Mouse (Mus musculus) splenic B cell, adult 2 months (primary cell): ENCODE measurements around the gene Adamts9.

Experiments
- DNase-seq: peaks from one replicate; pipeline ENCODE4 v3.0.0-alpha.2; 2011; ENCODE audit warnings: low read depth, low spot score
- H3K27me3 ChIP-seq: 2 replicates; pipeline ENCODE4 v1.6.1; 2012; ENCODE audit warnings: mild to moderate bottlenecking, low read length, moderate library complexity, mixed read lengths; ENCODE audit not compliant: control insufficient read depth, poor library complexity, insufficient read depth, severe bottlenecking
- H3K36me3 ChIP-seq: 2 replicates; pipeline ENCODE4 v1.6.1; 2012; ENCODE audit warnings: mild to moderate bottlenecking, low read length, moderate library complexity, mixed read lengths; ENCODE audit not compliant: control insufficient read depth, poor library complexity, insufficient read depth, severe bottlenecking

The Adamts9 gene

DNA sequence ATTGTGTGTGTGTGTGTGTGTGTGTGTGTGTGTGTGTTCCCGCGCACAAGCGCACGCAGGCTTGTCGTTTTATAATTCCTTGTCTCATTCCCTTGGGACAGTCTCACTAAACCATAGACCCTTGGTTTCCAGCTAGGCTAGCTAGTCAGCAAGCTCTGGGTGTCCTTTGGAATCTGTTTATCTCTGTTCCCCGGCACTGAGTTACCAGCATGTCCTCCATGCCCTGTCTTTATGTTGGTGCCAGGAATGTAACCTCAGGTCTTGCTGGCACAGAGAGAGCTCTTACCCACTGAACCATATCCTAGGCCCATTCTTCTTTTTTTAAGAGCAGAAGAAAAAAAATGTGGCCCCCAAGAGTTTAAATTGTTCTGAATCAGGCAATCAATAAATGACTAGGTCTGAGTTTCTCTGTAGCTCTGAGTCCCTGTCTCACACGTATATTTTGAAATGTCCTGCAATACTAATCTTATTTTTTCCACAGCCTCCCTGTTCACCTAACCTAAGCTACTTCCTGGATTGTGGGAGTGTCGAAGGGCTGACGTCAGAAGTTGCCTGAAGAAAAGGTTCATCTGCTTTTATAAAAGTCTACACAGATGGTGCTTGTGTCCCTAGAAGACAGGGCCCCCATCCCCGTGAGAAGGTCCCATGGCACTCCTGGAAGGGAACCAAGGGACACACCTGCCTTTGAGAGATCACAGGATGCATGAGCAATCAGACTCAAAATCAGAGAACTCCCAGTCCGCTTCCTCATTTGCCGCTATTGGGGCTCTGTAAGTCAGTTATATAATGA is 84.4 kb downstream of the Adamts9 start:
- no peaks in the 10 kb centered on the region for H3K36me3 ChIP-seq
- DNase-seq = no peak
- H3K27me3 ChIP-seq = no peaks in the 10 kb centered on the region

DNA sequence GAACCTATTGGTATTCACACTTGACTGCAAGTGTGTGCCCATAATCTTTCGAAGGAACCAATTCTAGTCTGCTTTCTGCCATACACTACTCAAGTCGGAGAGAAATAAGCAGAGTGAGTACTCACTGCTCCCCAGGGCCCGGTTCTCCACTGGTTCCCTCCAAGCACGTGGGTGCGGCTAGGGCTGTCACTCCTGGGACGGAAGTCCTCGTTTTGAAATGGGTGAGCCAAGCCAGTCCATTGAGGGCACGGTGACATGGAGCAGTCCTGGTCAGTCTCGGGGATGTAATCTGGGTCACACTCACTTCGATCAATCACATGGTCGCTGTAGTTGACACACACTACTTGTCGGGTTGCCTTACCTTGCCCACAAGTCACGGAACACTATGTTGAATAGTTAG is 85.5 kb downstream of the Adamts9 start:
- H3K27me3 ChIP-seq = no peaks in the 10 kb centered on the region
- no peaks in the 10 kb centered on the region for H3K36me3 ChIP-seq
- no peak for DNase-seq

DNA sequence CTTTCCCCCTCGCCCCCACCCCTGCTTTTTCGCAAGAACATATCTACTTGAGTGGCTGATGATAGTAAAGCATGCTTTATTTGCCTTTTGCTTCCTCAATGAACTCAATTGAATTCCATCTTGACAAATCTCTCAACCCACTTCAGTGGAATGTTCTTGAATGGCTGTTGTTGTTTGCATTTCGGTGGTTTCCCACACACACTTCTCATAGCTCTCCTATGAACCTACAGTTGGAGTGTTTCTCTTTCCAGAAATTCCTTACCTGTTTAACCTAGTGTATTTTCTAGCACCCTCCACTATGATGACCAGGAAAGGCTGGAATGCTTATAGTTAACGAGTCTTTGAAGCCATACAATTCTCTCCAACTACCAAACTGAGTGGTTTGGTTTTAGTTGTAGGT is 88.4 kb downstream of the Adamts9 start:
- no peaks in the 10 kb centered on the region for H3K36me3 ChIP-seq

DNA sequence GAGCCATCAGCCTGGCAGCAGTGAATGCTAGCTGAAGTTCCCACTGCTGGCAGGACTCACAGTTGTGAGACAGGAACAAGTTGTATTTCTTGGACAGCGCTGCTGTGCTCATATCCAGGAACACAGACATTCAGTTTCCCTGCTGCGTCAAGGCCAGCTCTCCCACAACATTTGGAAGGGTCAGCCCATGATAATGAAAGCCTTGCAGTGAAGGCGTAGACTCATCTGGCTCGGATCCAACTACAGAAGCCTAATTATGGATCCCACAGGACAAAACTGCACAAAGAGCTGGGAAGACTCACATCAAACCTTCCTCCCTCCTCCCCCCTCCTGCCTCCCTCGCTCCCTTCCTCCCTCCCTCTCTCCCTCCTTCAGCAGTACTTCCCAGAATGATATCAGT is 93.0 kb downstream of the Adamts9 start:
- Histone ChIP-seq H3K27me3 (no peaks in the 10 kb centered on the region), H3K36me3 (no peaks in the 10 kb centered on the region)
- DNase-seq = no peak

More for the DNA sequence above, 88.4 kb downstream of the Adamts9 start:
- no peaks in the 10 kb centered on the region for H3K27me3 ChIP-seq
- DNase-seq = no peak

DNA sequence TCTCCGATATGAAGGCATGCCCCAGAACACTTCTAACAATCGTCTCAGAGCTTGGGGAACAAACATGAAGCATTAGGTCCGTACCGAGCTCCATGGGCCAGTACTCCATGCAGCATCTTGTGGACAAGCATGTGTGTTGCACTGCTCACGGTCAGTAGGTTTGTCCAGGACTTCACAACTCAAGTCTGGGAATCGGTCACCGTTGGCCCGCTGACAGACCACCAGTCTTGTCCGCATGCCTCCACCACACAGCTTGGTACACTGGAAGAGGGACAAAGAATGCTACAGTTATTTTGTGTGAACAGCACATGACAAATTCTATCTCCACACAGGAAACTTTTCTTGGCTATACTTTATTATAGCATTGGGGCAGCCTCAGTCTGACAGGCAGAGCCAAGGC is 94.1 kb downstream of the Adamts9 start:
- Histone ChIP-seq H3K27me3 (no peaks in the 10 kb centered on the region), H3K36me3 (no peaks in the 10 kb centered on the region)
- no peak for DNase-seq

DNA sequence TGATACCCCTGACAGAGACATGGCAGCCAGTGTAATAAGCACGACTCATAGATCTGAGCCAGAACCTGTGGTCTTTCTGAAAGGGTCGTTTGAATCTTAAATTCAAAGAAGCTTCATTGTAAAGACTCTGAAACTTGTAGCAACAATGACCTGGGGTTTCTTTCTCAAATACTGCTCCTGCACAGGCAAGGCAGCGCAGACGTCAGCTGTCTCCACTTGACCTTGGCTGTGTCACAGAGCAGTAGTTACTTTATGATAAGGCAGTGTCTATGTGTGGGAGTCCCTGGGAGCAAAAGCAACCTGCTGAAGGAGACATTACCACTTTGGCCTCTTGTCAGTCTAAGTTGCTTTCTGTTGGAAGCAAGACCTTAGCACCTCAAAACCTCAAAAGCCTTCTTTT is 96.7 kb downstream of the Adamts9 start:
- no peaks in the 10 kb centered on the region for H3K36me3 ChIP-seq
- no peak for DNase-seq
- H3K27me3 ChIP-seq = no peaks in the 10 kb centered on the region

DNA sequence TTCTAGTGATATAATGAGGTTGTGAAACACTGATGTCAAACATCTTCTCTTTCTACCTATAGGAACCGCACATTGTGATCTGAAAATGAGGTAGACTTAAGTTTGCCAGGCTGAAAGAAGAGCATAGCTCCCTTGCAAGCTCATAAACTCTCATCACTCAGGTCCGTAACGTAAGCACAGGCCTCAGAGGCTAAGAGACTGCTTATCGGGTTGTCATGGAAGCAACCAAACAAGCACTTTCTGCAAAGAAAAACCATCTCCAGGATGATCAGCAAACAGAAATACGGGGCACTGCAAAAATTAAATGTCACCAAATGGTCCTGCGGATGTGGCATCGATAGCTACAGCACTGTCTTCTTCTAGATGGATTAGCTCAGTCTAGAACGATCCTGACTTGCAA is 97.4 kb downstream of the Adamts9 start:
- Histone ChIP-seq H3K27me3 (no peaks in the 10 kb centered on the region), H3K36me3 (no peaks in the 10 kb centered on the region)
- DNase-seq = no peak

DNA sequence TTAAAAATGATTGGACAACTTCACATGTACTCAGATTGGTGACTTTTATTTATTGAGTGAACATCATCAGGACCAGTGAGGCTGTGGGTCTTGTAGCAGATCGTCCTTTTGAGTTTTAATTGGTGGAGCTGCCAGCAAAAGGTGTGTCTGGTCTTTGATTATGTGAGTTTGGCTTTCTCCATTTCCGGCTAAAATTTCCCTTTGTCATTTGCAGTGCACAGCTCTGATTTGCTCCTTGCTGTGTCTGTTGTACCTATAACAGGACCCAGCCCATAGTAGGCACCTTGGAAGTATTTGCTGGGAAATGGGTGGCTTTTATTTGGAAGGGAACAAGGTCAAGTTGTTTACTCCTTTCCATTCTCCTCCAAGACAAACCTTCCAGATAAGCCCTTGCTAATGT is 99.8 kb downstream of the Adamts9 start:
- no peaks in the 10 kb centered on the region for H3K36me3 ChIP-seq
- DNase-seq = no peak
- no peaks in the 10 kb centered on the region for H3K27me3 ChIP-seq

DNA sequence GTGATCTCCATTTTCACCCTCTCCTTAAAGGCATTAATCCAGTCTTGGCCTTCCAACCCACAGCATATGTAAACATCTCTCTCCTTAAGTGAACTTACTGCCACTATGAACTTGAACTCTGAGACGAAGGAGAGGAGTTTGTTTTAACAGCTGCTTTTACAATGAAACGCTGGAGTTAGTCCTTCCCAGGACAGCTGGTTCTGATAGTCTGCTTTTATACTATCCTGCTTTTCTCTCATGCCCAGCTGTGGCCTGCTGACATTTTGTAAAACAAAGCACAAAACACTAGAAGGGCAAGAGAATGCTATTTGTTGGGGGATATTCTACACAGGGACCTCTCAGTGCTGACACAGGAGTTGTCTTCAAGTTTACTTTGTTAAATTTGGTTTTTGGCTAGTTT is 101.3 kb downstream of the Adamts9 start:
- no peak for DNase-seq
- Histone ChIP-seq H3K36me3 (no peaks in the 10 kb centered on the region), H3K27me3 (no peaks in the 10 kb centered on the region)

DNA sequence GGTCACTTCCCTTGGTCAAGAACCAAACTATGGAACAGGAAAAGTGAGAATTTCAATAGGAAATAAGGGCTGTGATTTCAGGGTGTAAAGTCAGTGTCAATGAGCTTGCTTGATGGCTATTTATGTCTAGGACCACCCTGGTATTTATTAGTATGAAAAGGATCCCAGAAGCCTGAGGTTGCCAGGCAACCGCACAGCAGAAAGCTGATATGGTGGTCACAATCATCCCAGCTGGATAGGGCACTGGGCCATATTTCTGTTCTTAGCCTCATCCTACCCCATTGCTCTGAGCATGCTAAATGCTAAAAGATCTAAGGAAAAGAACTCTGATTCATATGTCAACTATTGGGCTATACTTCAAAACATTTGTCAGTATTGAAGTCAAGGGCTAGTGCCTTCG is 112.2 kb downstream of the Adamts9 start:
- no peaks in the 10 kb centered on the region for H3K36me3 ChIP-seq
- no peak for DNase-seq
- H3K27me3 ChIP-seq = no peaks in the 10 kb centered on the region

DNA sequence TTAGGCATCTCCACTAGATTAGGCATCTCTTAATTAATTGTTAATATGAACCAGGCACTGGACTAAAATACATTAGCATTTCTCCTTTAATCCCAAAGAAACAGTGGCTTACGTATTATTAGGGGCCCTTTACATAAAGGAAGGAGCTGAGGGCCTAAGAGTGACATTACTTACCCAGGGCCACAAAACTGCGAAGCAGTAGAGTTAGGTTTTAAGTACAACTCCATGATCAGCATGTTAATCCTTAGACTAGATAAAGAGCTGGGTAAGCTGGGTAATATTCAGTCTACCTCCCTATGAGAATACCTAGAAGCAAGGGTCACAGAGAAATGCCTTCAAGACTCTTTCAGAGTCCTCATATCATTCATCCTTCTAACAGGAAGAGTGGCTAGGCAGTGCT is 114.1 kb downstream of the Adamts9 start:
- Histone ChIP-seq H3K36me3 (no peaks in the 10 kb centered on the region), H3K27me3 (no peaks in the 10 kb centered on the region)
- no peak for DNase-seq

DNA sequence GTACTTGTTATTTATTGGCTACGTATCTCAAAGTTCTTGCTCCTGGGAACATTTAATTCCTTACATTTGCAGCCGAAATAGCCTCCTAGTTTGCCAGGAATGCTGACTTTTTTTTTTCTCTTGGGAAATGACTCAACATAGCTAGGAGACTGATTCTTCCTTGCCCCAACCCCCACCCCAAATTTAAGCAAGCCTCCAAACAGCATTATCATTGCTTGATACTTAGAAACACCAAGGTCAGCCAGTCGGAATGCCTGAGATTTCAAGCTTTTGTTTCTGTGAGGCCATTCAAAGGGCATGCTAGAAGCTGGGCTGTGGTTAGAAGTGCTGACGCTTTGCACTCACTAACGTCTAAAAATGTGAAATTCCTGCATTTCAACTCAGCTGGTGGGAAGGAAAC is 115.9 kb downstream of the Adamts9 start:
- Histone ChIP-seq H3K27me3 (no peaks in the 10 kb centered on the region), H3K36me3 (no peaks in the 10 kb centered on the region)
- no peak for DNase-seq

DNA sequence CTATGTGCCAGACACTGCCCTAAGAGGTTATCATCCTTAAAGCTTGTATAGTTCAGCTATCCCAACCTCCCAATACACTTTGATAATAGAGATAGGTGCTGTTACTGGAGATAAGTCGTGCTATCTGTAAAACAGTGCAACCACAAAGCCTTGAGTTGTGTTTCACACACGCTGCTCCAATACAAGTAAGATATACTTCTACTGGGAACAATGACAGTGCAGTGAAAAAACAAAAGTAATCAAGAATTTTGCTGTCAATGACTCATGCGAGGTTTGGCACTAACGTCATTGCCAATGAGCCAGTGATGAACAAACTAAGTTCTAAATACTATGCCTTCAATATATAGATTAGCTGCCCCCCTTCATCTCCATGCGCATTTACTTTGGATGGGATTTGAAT is 116.7 kb downstream of the Adamts9 start:
- no peaks in the 10 kb centered on the region for H3K27me3 ChIP-seq
- DNase-seq = no peak
- H3K36me3 ChIP-seq = no peaks in the 10 kb centered on the region

DNA sequence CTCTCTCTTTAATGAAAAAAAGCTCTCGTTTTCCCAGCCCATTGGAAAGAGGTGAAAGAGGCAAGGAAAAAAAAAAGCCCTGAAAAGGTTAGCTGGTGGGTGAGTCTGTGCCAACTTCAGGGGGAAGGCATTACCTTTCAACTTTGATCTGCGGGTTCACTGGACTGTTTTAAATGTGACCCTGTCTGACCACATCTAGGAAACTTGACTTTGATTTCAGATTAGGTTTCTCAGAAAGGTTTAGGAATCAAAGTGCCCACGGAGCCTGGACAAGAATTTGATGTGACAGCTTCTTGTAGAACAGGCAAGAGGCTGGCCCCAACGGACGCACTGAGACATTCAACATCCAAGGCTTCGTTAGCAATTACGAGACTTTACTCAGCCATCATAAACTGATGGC is 119.3 kb downstream of the Adamts9 start:
- Histone ChIP-seq H3K27me3 (no peaks in the 10 kb centered on the region), H3K36me3 (no peaks in the 10 kb centered on the region)
- no peak for DNase-seq

DNA sequence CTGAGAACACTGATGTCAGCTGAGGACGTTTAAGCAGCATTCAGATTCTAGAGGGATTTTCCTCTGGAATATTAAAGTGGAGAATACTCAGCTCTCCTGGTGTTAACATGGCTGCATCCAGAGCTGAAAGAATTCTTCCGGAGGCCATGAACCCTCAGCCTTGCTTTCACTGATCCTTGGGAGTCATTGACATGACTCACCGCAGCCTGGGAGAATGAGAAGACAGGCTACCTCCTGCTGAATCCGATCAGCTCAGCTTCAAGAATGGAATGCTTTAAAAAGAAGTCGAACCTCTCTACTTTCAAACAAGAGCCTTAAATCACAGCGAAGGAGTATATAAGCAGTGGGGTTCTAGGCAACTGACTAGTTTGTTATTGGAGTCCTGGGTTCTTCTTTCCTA is 121.3 kb downstream of the Adamts9 start:
- Histone ChIP-seq H3K27me3 (no peaks in the 10 kb centered on the region), H3K36me3 (no peaks in the 10 kb centered on the region)
- DNase-seq = no peak

DNA sequence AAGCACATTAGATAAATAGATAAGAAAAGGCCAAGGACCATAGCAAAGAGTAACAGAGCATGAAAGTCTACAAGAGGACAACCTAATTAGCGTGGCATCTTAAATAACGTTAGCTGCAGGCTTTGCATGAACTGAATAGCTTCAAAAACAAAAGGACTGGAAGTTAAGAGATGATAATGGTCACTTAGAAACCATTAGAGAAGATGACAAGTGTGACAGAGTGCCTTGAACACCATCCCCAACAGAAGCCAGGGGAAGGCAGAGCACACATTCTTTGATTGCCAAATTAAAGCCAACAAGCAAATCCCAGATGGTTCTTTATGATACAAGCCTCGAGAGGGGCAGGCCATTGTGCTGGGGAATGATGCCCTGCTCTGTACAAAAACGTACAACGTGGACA is 121.7 kb downstream of the Adamts9 start:
- no peak for DNase-seq
- no peaks in the 10 kb centered on the region for H3K36me3 ChIP-seq
- no peaks in the 10 kb centered on the region for H3K27me3 ChIP-seq
